Mouse (Mus musculus): ENCODE measurements around the gene Chrng. TPM values are rescaled to one million over a fixed set of nuclear protein-coding genes. Genes with fewer than 3 reads are reported as not detected.
A peak's percentile ranks its signal among the peaks of the same experiment; 100 is the strongest.

Chrng gene
- polyA plus RNA-seq, 1 experiment from 2014 or later = 1.1 TPM

- peaks cover 46% of the 10 kb centered on the region for H3K36me3 ChIP-seq (replicated peaks)
- no peaks in the 10 kb centered on the region for H3K27me3 ChIP-seq
- no peak for ATAC-seq (ENCODE audit: insufficient read depth)
- H3K4me3 ChIP-seq (replicated peaks) = no peak overlapping the region
- 0 out of 2 replicates have a peak overlapping the region, but pooled peaks have one; percentile 7 for H3K27ac ChIP-seq (replicated peaks)
- no peak overlapping the region; the same call in 1 of the 2 replicates for H3K4me2 ChIP-seq
- H3K4me1 ChIP-seq (replicated peaks) = peaks cover 44% of the 10 kb centered on the region
- H3K9ac ChIP-seq = no peak overlapping the region
- H3K9me3 ChIP-seq (replicated peaks) = no peaks in the 10 kb centered on the region
- WGBS (ENCODE audit: insufficient replicate concordance) = 49% methylated on average over 3 of the region's 3 CpGs
Measured at GRCm38 (mm10) chr1:87217938-87218337, 13.5 kb downstream of the Chrng start.

GRCm38 (mm10) chr1:87225739-87226138, 21.3 kb downstream of the Chrng start:
- Histone ChIP-seq H3K4me2 (no peak overlapping the region), H3K4me1 (replicated peaks) (0 out of 2 replicates have a peak, but pooled peaks cover 3% of the 10 kb centered on the region), H3K9ac (no peak overlapping the region), H3K27me3 (no peaks in the 10 kb centered on the region), H3K9me3 (replicated peaks) (no peaks in the 10 kb centered on the region), H3K4me3 (replicated peaks) (no peak overlapping the region), H3K36me3 (replicated peaks) (peaks cover 94% of the 10 kb centered on the region), H3K27ac (replicated peaks) (no peak overlapping the region)
- 91% methylated on average over 8 of the region's 8 CpGs for WGBS (ENCODE audit: insufficient replicate concordance)
- ATAC-seq (ENCODE audit: insufficient read depth) = no peak

DNA sequence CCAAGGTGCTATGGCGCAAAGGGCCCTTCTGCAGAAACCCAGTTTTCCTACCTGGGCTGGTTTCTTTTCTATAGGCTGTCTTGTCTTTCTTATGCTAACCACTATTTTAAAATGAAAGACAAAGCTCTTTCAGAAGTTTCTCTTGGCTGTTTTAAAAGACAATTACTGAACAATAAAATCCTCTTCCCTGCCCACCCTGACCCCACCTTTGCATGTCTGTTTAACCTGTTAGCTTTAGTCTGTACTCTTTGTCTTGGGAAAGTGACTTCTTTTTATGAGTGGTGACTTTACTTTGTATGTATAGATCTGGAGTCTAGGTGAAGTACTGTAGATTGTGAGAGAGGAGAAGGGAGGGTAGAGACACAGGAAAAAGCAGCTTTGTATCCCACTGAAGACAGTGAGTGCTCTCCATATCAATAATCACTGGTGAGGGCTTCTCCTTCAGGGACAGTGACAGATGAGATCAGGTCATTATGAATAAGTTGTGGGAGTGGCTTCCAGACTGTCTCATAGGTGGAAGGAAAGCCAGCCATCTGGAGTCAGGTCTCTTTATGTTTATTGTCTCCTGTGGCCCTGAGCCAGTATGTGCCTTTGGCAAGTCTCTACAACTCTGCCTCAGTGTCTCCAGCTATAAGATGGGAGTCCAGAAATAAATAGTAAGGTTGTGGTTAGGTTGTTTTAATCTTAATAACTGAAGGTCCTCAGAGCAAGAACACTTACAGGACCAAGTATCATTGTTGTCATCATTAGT, 22.1 kb downstream of the Chrng start:
- no peaks in the 10 kb centered on the region for H3K9me3 ChIP-seq (replicated peaks)

DNA sequence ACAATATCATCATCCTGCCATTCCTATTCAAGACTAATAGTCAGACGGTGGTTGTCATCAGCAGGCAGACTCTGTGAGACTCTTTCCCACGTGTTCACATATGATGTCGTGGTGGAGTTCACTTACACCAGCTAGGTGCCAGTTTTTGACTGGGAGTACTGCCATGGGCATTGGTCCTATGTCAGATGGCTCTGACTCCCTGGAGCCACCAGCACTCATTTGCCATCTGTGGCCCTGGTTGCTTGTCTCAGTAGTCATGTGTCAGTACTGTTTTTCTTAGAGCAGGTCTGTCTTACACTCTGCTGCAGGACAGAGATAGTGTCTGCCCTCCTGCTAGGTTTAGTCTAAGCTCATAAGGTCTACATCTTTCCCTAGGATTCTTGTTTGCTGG, 22.7 kb downstream of the Chrng start:
- H3K4me1 ChIP-seq (replicated peaks) = 0 out of 2 replicates have a peak, but pooled peaks cover 3% of the 10 kb centered on the region
- H3K4me2 ChIP-seq = no peak overlapping the region
- 75% methylated on average over 3 of the region's 3 CpGs for WGBS (ENCODE audit: insufficient replicate concordance)
- peaks cover 88% of the 10 kb centered on the region for H3K36me3 ChIP-seq (replicated peaks)
- no peaks in the 10 kb centered on the region for H3K27me3 ChIP-seq
- no peak overlapping the region for H3K27ac ChIP-seq (replicated peaks)
- ATAC-seq (ENCODE audit: insufficient read depth) = no peak
- H3K9ac ChIP-seq = no peak overlapping the region
- no peak overlapping the region for H3K4me3 ChIP-seq (replicated peaks)
- H3K9me3 ChIP-seq (replicated peaks) = no peaks in the 10 kb centered on the region

More for the DNA sequence above, 22.1 kb downstream of the Chrng start:
- Histone ChIP-seq H3K4me3 (replicated peaks) (no peak overlapping the region), H3K9ac (no peak overlapping the region), H3K27ac (replicated peaks) (no peak overlapping the region), H3K4me2 (no peak overlapping the region), H3K27me3 (no peaks in the 10 kb centered on the region), H3K4me1 (replicated peaks) (0 out of 2 replicates have a peak, but pooled peaks cover 3% of the 10 kb centered on the region), H3K36me3 (replicated peaks) (peaks cover 89% of the 10 kb centered on the region)
- 88% methylated on average over 1 of the region's 1 CpGs for WGBS (ENCODE audit: insufficient replicate concordance)
- ATAC-seq (ENCODE audit: insufficient read depth) = no peak

DNA sequence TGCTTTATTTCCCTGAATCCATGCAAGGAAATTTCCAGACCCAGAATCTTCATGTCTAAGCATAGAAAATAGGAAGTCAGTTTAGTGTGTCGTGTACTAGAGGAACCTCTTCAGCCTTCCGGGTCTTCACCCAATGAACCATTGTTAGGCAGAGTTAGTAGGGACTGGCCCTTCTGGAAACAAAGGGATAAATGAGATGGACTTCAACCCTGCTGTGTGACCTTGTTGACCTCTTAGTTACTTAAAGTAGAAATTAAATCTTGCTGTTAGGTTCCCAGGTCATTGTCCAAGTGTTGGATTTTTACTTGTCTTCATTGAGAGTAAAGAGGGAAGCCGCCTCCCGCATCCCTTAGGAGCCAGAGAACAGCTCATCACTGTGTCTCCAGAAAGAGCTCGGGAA, 26.1 kb downstream of the Chrng start:
- Histone ChIP-seq H3K36me3 (replicated peaks) (peaks cover 64% of the 10 kb centered on the region), H3K4me2 (no peak overlapping the region), H3K27ac (replicated peaks) (no peak overlapping the region), H3K9ac (no peak overlapping the region), H3K27me3 (no peaks in the 10 kb centered on the region), H3K9me3 (replicated peaks) (no peaks in the 10 kb centered on the region), H3K4me1 (replicated peaks) (0 out of 2 replicates have a peak, but pooled peaks cover 3% of the 10 kb centered on the region), H3K4me3 (replicated peaks) (no peak overlapping the region)
- 81% methylated on average over 5 of the region's 5 CpGs for WGBS (ENCODE audit: insufficient replicate concordance)
- no peak for ATAC-seq (ENCODE audit: insufficient read depth)

DNA sequence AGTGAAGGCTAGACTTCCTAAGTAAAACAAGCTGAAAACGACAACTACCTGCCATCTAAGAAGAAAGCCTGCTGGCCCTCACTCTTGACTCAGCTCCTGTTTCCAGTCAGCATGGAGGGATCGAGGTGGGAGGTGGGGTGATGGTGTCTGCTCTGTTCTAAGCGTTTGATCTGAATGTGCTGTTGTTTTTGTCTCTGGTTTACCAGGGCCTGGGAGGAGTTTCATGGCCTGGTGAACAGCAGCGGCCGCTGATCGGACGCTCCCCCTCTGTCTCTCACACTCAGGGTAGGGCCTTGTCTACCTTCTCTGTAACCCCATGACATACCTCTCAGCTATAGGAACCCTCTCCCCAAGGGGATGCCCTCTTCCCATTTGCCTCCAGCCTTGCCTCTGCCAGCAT, 27.7 kb downstream of the Chrng start:
- Histone ChIP-seq H3K27ac (replicated peaks) (no peak overlapping the region), H3K4me2 (no peak overlapping the region), H3K4me3 (replicated peaks) (no peak overlapping the region), H3K9ac (no peak overlapping the region), H3K36me3 (replicated peaks) (peaks cover 48% of the 10 kb centered on the region), H3K27me3 (no peaks in the 10 kb centered on the region), H3K9me3 (replicated peaks) (no peaks in the 10 kb centered on the region), H3K4me1 (replicated peaks) (0 out of 2 replicates have a peak, but pooled peaks cover 3% of the 10 kb centered on the region)
- ATAC-seq (ENCODE audit: insufficient read depth) = no peak
- 80% methylated on average over 7 of the region's 7 CpGs for WGBS (ENCODE audit: insufficient replicate concordance)

GRCm38 (mm10) chr1:87239056-87239455, 34.6 kb downstream of the Chrng start:
- H3K9me3 ChIP-seq (replicated peaks) = no peaks in the 10 kb centered on the region
- H3K4me2 ChIP-seq = no peak overlapping the region
- no peaks in the 10 kb centered on the region for H3K4me1 ChIP-seq (replicated peaks)
- no peaks in the 10 kb centered on the region for H3K27me3 ChIP-seq
- no peak for ATAC-seq (ENCODE audit: insufficient read depth)
- WGBS (ENCODE audit: insufficient replicate concordance) = 69% methylated on average over 8 of the region's 8 CpGs
- no peak overlapping the region for H3K9ac ChIP-seq
- no peak overlapping the region for H3K27ac ChIP-seq (replicated peaks)
- H3K36me3 ChIP-seq (replicated peaks) = peaks cover 13% of the 10 kb centered on the region; the same call in 1 of the 2 replicates
- H3K4me3 ChIP-seq (replicated peaks) = no peak overlapping the region

DNA sequence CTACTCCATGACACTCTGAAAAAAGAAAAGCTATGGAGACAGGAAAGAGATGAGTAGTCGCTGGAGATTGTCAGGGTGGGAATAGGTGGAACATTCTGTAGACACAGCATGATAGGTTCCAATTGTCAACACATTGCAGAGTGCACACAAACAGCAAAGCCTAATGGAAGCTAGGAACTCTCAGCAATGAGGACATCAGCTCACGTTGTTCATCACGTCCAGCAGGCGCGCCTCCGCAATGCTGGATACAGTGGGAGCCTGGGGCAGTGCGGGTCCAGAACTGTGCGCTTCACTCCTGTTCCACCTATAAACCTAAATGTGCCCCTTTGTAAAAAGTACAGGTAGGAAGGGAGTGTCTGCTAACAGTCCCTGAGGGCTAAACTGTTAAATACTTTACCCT, 38.6 kb downstream of the Chrng start:
- no peak overlapping the region for H3K4me3 ChIP-seq (replicated peaks)
- H3K27me3 ChIP-seq = no peaks in the 10 kb centered on the region
- ATAC-seq (ENCODE audit: insufficient read depth) = no peak
- no peak overlapping the region for H3K4me2 ChIP-seq
- no peak overlapping the region for H3K9ac ChIP-seq
- H3K27ac ChIP-seq (replicated peaks) = no peak overlapping the region
- H3K4me1 ChIP-seq (replicated peaks) = peaks cover 14% of the 10 kb centered on the region
- WGBS (ENCODE audit: insufficient replicate concordance) = 88% methylated on average over 8 of the region's 8 CpGs
- H3K36me3 ChIP-seq (replicated peaks) = 0 out of 2 replicates have a peak, but pooled peaks cover 2% of the 10 kb centered on the region
- H3K9me3 ChIP-seq (replicated peaks) = no peaks in the 10 kb centered on the region

DNA sequence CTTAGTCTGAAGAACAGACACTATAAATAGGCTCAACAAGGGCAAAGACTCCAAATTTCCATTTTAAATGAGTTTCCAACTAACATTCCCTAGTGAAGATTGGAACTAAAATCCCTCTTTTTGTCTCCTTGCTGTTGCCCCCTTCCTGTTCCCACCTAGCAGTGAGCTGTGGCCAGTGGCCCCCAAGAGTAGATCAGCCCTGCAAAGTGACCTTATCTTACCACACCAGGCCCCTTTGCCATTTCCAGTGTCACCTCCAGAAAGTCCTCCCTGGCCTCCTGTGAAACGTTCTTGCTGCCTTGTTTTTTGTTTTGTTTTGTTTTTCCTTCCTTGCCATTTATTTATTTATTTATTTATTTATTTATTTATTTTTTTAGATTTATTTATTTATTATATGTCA, 41.0 kb downstream of the Chrng start:
- Histone ChIP-seq H3K9me3 (replicated peaks) (no peaks in the 10 kb centered on the region), H3K4me1 (replicated peaks) (peaks cover 14% of the 10 kb centered on the region), H3K9ac (no peak overlapping the region), H3K4me2 (no peak overlapping the region), H3K4me3 (replicated peaks) (no peak overlapping the region), H3K27me3 (no peaks in the 10 kb centered on the region), H3K27ac (replicated peaks) (no peak overlapping the region), H3K36me3 (replicated peaks) (no peaks in the 10 kb centered on the region)
- WGBS (ENCODE audit: insufficient replicate concordance) = 17% methylated on average over 1 of the region's 1 CpGs
- ATAC-seq (ENCODE audit: insufficient read depth) = no peak

GRCm38 (mm10) chr1:87245929-87246815, 41.7 kb downstream of the Chrng start:
- peaks cover 14% of the 10 kb centered on the region for H3K4me1 ChIP-seq (replicated peaks)
- no peaks in the 10 kb centered on the region for H3K36me3 ChIP-seq (replicated peaks)
- peak overlapping the region; percentile 46 for H3K4me2 ChIP-seq
- no peak overlapping the region for H3K4me3 ChIP-seq (replicated peaks)
- no peaks in the 10 kb centered on the region for H3K9me3 ChIP-seq (replicated peaks)
- H3K27ac ChIP-seq (replicated peaks) = no peak overlapping the region
- WGBS (ENCODE audit: insufficient replicate concordance) = 21% methylated on average over 22 of the region's 22 CpGs
- ATAC-seq (ENCODE audit: insufficient read depth) = peak; percentile 70; the same call in 1 of the 2 replicates
- no peak overlapping the region for H3K9ac ChIP-seq
- H3K27me3 ChIP-seq = no peaks in the 10 kb centered on the region

- H3K9ac ChIP-seq = no peak overlapping the region
- no peak overlapping the region for H3K27ac ChIP-seq (replicated peaks)
- no peaks in the 10 kb centered on the region for H3K36me3 ChIP-seq (replicated peaks)
- H3K27me3 ChIP-seq = peaks cover 9% of the 10 kb centered on the region
- 16% methylated on average over 5 of the region's 5 CpGs for WGBS (ENCODE audit: insufficient replicate concordance)
- no peak overlapping the region for H3K4me3 ChIP-seq (replicated peaks)
- ATAC-seq (ENCODE audit: insufficient read depth) = peak; percentile 83
- H3K4me2 ChIP-seq = no peak overlapping the region
- H3K9me3 ChIP-seq (replicated peaks) = no peaks in the 10 kb centered on the region
- no peaks in the 10 kb centered on the region; the same call in 1 of the 2 replicates for H3K4me1 ChIP-seq (replicated peaks)
Measured at GRCm38 (mm10) chr1:87252040-87252609, 47.7 kb downstream of the Chrng start.

Data from liver, embryonic 15.5 days (tissue).